ENCODE assay signal across 8 mouse cellular contexts in genomic region chr7:5061774-5062359, GRCm38 (mm10). TPM values are rescaled to one million over a fixed set of nuclear protein-coding genes. Genes with fewer than 3 reads are reported as not detected.
DNase-seq lines count a peak whose midpoint lies in the region; ATAC-seq lines count a peak whose summit lies in the region.

U2af2 (plus strand) TSS chr7:5062143.

- intact Hi-C loops in gastrocnemius, postnatal 14 days (cut with DNase I; ENCODE audit: low total_unique reads) = no loop called here
- intact Hi-C loops in left cerebral cortex, postnatal 14 days (cut with DNase I) = no loop called here

- peak; percentile 29 for ATAC-seq in inflammation-experienced regulatory T-cells, adult 6 months
- ATAC-seq in megakaryocyte-erythroid progenitor cell, adult 5-6 weeks (replicated peaks; ENCODE audit: low FRiP score, low TSS enrichment, poor library complexity, severe bottlenecking) = peak; percentile 43

- peak; percentile 90 for DNase-seq in adrenal gland, adult 8-10 months
- peak; percentile 95 for DNase-seq in embryo, embryonic 11 days
- peak; percentile 96 for DNase-seq in gastrocnemius, postnatal 14 days
- peak; percentile 92 to 95 for DNase-seq in left cerebral cortex, postnatal 14 days (ENCODE audit: low spot score in 2 of 2)
- DNase-seq in right cerebral cortex, postnatal 25 days = peak; percentile 93
- DNase-seq in urinary bladder, postnatal 36 days (ENCODE audit: low spot score in 2 of 2) = peak; percentile 86 to 93

RNA-seq across cellular contexts. Expression of gene U2af2, which starts in this region (rescaled TPM):
- 100 to 1,000 TPM; 135 to 214 (median 168) TPM for total RNA-seq in adrenal gland, adult 8-10 months (2022)
- total RNA-seq in gastrocnemius, postnatal 14 days (2021) = 10 to 100 TPM; 52.0 to 62.2 TPM
- 10 to 100 TPM; 26.0 to 33.4 (median 32.0) TPM for polyA plus RNA-seq in inflammation-experienced regulatory T-cells, adult 6 months (2017; shearing (Covaris generic))
- total RNA-seq in left cerebral cortex, postnatal 14 days (2021) = 100 to 1,000 TPM; 166 to 173 TPM
- 259 and 276 TPM in 2 replicates for total RNA-seq in megakaryocyte-erythroid progenitor cell, adult 5-6 weeks (2014; fragmentation: Nextera tagmentation)
- 284 and 302 TPM in 2 replicates for total RNA-seq in megakaryocyte-erythroid progenitor cell, adult 5-6 weeks (2017)

Comparison
In these comparisons a context has a peak if more than half of its experiments do, and no peak if none do; other contexts are left out.
1. Peak in every context shown above with its lines: DNase-seq and ATAC-seq.